Mouse (Mus musculus) T-helper 17 cell (primary cell): ENCODE measurements around the gene Cdc45.

Experiments used
- in situ Hi-C, 2 experiments: fragments of 300-600 bp; cut with MboI, MseI; formaldehyde crosslinking; loops; 1 replicate in 1 of 2; 2 replicates in 1 of 2; pipeline ENCODE4 v1.15.1; 2025; ENCODE audit warnings: high pct_unique_total_duplicates in 2 of 2

Gene Cdc45

GRCm38 (mm10) chr16:18738303-18738702 lies 73.5 kb downstream of the Cdc45 start:
- in situ Hi-C loops: no loop called here

GRCm38 (mm10) chr16:18733100-18733956 lies 78.5 kb downstream of the Cdc45 start:
- in situ Hi-C loops: no loop called here

DNA sequence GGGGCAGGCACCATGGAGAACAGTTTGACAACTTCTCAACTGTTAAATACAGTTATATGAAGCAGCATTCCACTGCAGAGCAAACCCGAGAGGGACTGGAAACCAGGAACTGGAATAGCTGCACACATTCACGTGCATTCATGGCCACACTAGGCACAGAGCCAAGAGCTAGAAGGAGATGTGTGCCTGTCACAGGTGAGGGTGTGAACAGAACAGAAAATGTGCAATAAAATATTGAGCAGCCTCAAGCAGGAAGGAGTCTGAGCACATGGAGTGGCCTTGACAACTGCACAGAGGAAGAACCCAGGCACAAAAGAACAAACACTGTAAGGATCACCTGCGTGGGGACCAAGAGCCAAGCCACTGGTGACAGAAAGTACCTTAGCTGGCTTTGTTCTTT lies 81.1 kb downstream of the Cdc45 start:
- in situ Hi-C loops: no loop called here
